Mouse (Mus musculus) spleen, postnatal 14 days (tissue): ENCODE data around the gene Gabrr1.
"Not testable (repeated sequence)": the region's sequence is repeated elsewhere in the genome, so short reads cannot be mapped to it uniquely, and the experiment has no call there.

Experiments
- DNase-seq, 2 experiments: peaks; one replicate each; pipeline ENCODE4 v3.0.0; 2021 to 2022; ENCODE audit warnings: low spot score in 2 of 2

The Gabrr1 gene

DNA sequence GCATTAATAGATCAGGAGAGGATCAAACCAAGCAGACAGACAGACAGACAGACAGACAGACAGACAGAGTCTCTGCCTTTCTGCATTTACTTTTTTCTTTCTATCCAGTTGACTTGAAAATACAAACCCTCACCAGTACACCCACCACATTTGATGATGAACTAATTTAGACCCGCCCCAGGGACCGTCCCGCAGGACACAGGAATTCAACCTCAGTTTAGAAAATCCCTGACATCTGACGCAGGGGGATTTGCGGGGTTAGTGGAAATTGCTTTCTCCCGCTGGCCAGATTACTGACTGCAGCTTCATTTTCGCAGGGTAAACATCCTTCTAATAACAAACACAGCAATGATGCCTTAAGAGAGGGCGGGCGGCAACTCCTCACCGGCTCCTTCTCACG lies at the start of gene Gabrr1:
Gene Gabrr1 (plus strand): TSS at position 301 of the 400 bp plus-strand sequence.
- DNase-seq, result no peak

DNA sequence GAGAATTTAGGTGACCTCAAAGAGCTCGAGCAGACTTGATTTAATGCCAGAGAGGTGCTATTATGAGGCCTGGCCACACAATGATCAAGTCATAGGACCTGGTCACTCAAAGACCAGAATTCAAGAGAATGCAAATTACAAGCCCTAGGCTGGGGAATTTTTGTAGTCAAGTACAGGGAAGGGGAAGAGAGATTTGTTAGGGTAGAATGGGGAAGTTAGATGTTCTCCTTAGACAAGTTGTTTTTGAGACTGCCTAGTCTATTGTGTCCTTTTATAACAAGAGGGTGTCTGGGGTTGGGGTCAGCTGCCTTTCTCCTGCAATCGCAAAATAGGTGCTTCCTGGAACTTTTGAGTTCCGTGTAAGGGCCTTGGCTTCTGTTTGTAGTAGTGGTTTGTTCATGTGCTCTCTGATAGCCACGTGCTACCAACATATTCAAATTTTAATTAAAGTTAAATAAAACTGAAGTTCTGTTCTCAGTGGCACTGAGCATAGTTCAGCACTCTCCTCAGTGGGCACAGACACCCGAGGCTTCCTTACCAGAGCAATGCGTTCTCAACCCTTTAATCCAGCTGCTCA lies 33.1 kb upstream of the Gabrr1 start:
- DNase-seq, result no peak

DNA sequence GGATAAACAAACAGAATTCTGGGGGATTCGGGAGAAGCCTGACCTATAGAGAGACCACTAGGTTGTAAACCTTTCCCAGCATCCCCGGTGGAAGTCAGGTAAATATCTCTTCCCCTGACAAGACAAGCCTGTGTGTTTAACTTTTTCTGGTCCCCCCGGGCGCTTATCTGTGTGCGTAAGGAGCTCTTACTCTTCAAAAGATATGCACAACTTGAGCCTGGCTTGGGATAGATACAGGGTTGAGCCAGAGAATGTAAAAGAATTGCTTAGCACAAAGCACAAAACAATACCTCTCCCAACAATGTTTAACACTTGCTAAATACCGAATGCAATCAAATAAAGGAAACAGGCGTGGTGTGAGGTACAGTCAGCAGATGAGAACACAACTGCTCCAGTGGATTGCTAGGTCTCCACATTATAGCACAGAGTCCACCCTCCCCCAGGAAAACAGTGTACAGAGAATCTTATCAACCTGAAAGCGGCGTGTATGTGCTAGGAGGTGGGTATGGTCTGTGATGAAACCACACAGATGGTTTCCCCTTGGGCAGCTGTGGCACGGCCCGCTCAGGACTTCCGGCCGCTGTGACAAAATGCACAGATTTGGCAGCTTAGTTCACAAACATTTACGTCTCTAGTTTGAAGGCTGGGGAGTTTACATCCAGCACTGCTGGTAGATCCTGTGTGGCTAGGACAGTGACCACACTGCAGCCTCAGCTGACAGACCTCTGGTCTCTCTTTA lies 22.4 kb upstream of the Gabrr1 start:
- DNase-seq, result peak in 1 of 2 experiments; percentile 18

DNA sequence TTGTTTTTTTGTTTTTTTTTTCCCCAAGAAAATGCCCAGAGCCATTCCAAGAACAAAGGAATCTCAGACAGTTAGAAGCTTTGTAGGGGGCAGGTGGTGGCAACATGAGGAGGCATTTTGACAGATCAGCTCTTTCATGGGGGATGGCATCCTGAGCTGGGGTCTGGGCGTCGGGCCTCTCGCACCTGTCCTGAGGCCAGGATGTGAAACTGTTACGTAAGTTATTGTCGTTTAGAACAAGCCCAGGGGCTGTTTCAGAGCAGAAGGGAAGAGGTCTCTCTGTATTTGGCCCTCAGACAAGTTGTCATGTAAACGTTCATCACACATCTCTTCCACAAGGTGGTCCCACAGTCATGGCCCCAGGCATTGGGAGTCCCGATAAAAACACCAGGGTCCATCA lies 21.5 kb upstream of the Gabrr1 start:
- peak in 1 of 2 experiments; percentile 14 for DNase-seq

DNA sequence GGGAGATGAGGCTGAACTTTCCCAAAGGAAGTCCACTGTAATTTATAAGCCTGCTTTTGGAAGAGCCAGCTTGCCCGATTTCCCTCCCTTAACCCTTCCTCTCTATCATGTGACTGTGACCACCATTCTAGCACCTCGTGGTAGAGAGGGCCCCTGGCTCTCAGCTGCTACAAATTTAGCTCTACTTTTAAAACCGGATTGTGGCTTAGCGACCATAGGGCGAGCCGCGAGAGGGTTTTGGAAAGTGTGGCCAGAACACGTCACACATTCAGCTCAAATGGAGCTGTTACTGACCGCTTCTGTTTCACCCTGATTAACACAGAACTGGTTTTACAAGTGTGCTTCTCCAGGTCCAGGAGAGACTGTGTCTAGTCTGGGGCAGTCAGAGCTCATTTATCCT lies 21.0 kb upstream of the Gabrr1 start:
- DNase-seq, result no peak

DNA sequence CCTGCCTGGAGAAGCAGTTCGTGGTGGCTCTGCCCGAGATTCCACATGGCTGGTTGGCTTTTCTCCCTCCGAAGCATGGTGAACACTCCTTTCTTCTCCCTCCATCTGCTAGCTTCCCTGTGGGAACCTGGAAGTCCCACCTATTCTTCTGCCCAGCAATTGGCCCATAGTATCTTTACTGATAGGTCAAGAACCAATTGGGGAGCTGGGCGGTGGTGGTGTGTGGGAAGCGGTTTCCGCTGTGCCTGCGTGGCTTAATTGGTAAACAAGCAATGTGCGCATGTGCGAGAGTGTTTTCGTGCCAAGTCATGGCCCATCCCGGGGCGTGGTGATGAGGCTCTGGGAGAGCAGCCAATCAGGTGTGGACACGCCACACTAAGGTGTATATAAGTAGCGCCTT lies 19.5 kb upstream of the Gabrr1 start:
- DNase-seq, result not testable (repeated sequence)

DNA sequence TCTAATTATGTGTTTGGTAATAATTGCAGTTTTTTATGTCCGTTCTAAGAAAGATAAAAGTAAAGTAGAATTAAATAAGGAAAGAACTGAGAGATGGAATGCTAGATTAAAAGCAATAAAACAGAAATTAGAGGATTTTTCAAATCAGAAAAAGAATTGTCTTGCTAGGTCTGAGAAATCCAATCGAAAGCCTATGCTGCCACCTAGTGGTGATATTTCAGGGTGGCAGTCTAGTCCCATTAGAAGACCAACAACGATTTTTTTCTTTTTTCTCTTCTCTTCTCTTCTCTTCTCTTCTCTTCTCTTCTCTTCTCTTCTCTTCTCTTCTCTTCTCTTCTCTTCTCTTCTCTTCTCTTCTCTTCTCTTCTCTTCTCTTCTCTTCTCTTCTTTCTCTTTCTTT lies 13.2 kb upstream of the Gabrr1 start:
- DNase-seq, result peak; percentile 48 to 76

DNA sequence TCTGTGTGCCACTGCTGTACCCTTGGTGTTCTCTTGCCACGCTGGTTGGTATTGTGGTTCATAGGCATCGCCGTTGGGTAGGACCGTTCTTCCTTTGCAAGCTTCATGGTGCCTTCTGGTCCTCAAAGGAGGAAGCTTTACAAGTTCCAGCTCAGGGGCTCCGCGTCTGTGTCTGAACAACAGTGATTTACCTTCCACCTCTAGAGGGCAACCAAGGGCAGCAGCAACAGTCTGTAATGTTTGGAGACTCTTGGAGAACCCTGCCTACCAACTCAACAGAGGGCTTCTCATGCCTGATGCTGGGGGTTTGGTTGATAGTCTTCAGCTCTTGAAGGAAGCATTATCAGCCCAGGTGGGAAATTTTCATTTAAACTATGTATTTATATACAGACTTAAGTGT lies 7.8 kb upstream of the Gabrr1 start:
- peak in 1 of 2 experiments; percentile 25 for DNase-seq

DNA sequence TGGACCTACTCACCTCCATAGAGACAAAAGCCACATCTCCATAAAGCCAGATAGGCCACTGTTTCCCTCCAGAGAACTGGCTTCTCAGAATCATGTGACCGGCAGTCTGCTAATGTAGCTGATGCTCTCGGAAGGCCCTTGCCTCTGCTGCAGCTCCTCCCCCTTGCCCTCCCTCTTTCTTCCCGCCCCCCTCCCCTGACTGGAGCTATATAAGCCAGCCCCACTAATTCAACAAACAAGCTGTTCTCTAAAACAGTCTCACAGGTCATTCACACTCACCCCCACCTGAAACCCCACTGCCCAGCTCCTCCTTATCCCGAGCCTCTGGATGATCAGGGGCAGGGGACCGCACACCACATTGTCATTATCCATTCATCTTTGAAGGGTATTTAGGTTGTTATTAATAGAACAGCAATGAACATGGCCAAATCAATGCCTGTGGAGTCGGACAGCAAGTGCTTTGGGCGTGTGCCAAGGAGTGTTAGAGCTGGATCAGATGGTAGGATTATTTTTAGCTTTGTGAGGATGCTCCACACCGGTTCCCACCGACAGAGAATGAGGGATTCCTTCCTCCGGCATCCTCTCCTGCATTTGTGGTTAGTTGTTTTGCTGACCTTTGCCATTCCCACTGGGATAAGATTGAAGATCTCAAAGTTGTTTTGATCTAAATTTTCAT lies 6.8 kb upstream of the Gabrr1 start:
- no peak for DNase-seq

DNA sequence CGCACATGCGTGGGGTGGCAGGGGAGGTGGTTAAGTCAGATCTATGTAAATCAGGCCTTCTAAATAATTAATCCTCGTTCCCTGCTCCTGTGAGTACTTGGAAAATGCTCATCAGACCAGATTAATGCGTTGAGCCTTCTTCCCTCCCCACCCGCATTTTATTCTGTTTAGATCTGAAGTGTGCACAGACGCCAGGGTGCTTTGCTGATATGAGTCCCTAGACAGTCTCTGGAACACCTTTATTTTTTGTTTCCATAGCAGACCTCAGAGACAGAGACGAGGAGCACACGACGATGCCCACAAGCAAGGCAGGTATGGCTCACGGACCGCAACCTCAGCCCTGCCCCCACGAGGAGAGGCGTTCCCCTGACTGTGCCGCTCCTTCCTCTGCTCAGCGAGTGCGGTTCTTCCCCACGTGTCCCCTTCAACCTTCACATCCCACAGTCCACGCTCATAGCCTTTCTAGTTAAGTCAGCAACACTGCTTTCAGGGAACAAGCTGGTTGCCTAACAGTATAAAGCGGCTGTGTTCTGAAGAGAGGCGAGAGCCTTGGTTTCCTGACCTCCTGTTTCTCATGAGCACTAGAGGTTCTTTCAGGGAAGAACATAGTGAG lies 14.5 kb downstream of the Gabrr1 start:
- DNase-seq, result no peak

DNA sequence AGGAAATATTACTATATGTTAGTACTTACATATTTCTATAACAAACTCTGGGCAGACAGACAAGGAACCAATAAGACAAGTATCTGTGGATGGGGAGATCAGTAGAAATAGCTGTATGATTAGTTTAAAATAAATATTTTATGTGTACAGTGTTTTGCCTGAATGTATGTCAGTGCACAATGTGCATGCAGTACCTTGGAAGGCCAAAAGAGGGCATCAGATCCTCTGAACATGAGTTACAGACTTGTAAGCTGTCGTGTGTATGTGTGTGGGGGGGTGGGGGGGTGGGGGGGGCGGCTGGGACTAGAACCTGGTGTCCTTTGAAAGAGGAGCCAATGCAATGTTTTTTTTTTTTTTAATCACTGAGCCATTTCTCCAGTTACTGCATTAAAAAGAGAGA lies 15.5 kb downstream of the Gabrr1 start:
- peak in 1 of 2 experiments; percentile 35 for DNase-seq

DNA sequence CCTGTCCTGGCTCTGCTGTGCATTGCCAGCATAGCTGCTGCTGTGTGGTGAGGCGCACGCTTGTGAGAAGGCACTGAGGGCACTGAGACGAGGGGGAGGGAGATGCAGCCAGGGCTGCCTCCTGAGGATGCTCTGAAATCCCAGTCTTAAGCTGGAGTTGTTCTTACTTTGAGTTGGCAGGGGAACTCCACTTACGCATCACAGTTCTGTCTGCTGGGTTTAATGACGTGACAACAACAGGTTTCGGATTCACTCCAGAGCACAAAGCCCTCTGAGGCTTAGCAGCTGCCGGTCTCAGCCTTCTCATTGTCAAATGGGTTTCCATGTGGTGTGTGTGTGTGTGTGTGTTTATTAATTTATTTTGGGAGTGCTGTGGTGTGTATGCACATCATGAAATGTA lies 16.8 kb downstream of the Gabrr1 start:
- no peak for DNase-seq

DNA sequence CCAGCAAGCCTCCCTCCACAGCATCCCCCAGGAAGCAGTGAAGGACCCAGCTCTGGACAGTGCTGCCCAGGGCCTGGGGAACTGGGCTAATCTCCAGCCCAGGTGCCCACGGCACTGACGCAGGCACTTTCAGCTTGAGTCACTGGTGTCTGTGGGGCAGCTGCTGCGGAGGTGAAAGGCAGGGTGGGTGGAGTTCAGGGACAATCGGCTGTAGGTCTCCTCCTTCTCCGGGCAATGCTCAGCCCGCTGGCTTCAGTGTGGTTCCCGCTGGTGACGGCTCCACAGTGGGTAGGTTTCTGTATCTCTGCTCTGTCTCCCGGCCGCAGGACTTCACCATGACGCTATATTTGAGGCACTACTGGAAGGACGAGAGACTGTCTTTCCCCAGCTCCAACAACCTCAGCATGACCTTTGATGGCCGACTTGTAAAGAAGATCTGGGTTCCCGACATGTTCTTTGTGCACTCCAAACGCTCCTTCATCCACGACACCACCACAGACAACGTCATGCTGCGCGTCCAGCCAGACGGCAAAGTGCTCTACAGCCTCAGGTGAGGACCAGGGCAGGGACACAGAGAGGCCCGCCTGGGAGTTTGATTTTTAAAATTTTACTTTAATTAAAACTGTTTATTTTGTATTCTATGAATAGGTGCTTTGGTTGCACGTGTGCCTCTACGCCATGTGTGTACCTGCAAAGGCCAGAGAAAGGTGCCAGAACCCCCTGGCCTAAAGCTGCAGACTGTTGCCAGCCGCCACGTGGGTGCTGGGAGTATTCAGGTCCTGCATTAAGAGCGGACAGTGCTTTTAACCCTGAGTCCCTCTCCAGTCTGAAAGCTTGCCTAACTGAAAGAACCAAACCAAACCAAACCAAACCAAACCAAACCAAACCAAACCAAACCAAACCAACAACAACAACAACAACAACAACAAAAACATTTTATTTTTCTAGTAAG lies 20.0 kb downstream of the Gabrr1 start:
- no peak for DNase-seq

DNA sequence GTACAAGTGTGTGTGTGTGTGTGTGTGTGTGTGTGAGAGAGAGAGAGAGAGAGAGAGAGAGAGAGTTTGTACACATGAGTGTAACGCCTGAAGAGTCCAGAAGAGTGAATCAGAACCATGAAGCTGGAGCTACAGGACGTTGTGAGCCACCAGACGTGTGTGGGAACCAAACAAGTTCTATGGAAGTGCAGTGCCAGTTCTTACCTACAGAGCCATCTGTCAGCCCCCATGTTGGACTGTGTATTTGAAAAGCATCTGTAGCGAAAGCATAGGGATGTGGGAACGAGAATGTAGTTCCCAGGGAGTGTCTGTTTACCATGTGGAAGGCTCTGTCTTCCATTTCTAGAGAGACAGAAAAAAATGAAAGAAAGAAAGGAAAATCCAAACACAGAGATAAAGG lies 51.2 kb downstream of the Gabrr1 start:
- DNase-seq, result no peak

DNA sequence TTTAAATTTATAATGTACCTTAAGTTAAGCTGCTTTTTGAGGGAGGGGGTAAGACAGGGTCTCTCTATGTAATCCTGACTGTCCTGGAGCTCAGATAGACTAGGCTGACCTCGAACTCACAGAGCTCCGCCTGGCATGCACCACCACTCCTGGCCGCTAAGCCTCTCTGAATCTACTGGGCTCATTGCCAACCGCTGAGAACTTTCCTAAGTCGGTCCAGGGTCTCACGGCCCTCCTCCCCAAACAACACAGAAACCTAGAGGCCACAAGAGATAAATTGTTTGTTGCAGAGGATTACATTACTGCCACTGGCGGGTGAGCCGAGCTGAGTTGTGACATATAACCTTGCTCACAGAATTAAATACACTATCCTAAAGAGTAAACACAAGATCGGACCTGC lies 55.8 kb downstream of the Gabrr1 start:
- peak in 1 of 2 experiments; percentile 3 for DNase-seq

DNA sequence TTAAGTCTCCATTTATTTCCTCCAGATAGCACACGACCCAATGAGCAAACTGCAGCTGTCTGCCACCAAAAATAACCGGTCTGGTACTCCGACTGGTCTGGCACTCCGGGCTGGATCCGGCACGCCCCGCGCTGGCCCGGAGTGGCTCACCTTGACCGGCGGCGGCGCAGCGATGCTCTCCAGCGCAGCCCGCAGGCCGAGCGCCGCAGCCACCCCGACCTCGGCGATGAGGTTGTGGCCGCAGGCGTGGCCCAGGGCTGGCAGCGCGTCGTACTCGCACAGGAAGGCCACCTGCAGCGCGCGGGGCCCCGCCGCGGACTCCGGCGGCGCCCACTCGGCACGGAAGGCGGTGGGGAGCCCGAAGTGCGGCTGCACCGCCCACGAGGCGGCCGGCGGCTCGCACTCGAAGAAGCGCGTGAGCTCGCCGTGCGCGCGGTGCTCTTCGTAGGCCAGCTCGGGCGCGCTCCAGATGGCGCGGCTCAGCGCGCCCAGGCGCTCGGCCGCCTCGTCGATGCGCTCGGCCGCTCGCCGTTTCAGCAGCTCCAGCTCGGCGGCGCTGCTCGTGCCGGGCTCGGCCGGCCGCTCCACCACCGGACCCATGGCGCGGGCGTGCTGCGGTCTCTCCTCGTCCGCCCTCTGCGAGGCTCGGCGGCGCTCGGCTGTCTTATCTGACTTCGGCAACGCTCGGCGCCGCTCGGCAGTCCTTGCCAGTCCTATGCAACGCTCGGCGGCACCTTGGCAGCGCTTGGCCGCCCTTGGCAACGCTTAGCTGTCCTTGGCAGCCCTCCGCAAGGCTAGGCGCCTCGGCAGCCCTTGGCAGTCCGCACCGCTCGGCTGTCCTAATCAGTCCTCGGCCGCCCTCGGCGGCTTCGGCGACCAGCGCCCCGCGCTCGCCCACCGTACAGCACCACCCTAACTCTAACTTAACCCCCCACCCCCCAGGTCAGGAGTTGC lies 56.7 kb downstream of the Gabrr1 start:
- peak; percentile 36 to 37 for DNase-seq

DNA sequence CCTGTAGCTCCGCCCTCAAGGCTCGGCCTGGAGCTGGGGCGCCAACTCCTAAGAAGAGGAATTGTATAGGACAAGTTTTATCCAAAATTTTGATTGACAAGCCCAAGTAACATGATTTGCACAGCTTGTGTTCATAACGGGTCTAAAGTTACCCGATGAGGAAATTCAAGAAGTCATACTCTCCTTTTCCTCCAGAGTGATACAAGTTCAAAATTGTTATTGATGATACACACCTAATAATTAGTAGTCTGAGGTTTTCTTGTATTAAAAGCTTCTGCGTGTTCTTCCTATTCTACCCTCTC lies 57.4 kb downstream of the Gabrr1 start, which contains the start of gene Pm20d2:
Gene Pm20d2 (minus strand): TSS at position 3 of the 302 bp plus-strand sequence.
- no peak for DNase-seq

DNA sequence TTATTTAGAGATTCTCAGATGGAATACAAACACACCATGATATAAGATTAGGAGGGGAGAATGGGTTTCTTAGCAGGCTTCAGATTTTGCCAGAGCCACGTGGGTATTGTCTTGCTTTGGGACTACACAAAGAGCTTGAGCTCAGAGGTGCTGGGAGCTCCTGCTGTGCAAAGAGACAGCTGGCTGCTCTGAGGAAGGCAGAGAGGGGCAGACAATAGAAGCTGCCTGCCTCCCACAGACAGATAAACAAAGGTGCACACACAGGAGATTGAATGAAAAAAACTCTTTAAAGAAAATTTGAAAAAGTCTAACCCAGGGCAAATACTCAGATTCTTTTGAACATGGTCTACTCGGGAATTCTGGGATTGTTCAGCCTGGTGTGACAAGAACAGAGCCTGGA lies 65.8 kb downstream of the Gabrr1 start:
- DNase-seq, result no peak

DNA sequence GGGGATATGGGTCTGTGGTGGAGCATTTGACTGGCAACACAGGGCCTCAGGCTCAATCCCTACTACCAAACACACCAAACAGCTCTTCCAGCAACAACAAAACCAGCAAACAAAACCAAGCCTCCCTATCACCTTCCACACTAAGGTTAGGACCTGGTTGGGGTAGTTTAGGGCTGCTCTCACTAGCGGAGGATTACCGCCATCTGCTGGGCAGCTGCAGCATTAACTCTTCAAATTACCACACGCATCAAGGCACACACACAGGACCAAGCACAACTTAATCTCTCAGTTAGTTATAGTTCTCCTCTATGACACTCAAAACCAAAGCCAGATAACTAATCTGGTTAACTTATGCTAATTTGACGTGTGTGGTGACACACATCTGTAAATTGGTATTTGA lies 72.4 kb downstream of the Gabrr1 start:
- DNase-seq, result peak in 1 of 2 experiments; percentile 38

DNA sequence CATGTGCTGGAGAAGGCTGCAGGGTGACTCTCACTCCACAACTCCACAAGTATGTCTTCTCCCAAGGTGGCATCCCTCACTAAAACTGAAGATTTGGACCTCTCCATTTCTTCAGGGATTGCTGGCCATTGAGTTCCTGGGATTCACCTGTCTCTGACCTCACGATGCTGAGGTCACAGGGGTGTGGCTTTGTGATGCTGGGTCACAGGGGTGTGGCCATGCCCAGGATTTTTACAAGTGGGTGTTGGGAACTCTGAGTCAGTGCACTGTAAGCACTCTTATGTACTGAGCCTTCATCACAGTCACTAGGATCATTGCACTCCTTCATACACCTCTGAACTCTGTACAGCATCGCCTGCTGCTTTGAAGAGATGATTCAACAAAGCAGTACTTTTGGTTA lies 75.2 kb downstream of the Gabrr1 start:
- no peak for DNase-seq
